Mouse (Mus musculus) small intestine, adult 2 months (tissue): ENCODE measurements around the gene Map1s.

Experiments used
- CTCF ChIP-seq: fragments of 200-500 bp; IDR thresholded peaks from 2 replicates; pipeline ENCODE4 v1.5.1; 2012; ENCODE audit warnings: low read depth, mild to moderate bottlenecking, control low read depth, inconsistent platforms, low read length, moderate library complexity, mixed read lengths; ENCODE audit not compliant: insufficient replicate concordance, insufficient read length; ENCODE audit errors: extremely low read depth
- POLR2A ChIP-seq: fragments of 200-500 bp; IDR thresholded peaks from 2 replicates; pipeline ENCODE4 v1.6.1; 2012; ENCODE audit warnings: low read depth, mild to moderate bottlenecking, control low read depth, inconsistent platforms, low read length, moderate library complexity

- TF ChIP-seq CTCF = no peak
- TF ChIP-seq POLR2A = no peak
Measured at GRCm38 (mm10) chr8:70907518-70907917, 1.8 kb downstream of the Map1s start.
